Mouse (Mus musculus) liver, adult 2 months (tissue): ENCODE measurements around the gene P3h4. TPM values are rescaled to one million over a fixed set of nuclear protein-coding genes. Genes with fewer than 3 reads are reported as not detected.

Source experiments
- DNase-seq: peaks from one replicate; pipeline ENCODE4 v3.0.0-alpha.2; 2011; ENCODE audit warnings: low read depth, low spot score; ENCODE audit errors: extremely low read depth
- H3K27ac ChIP-seq: fragments of 200-500 bp; replicated peaks from 2 replicates; pipeline ENCODE4 v1.5.1; 2012; ENCODE audit warnings: low read depth, mild to moderate bottlenecking, control low read depth, inconsistent platforms, low read length; ENCODE audit not compliant: insufficient read depth
- H3K27me3 ChIP-seq: fragments of 200-500 bp; 2 replicates; pipeline ENCODE4 v1.6.1; 2012; ENCODE audit warnings: mild to moderate bottlenecking, moderate library complexity, low read length, inconsistent platforms; ENCODE audit not compliant: control insufficient read depth, insufficient read depth
- H3K36me3 ChIP-seq: fragments of 200-500 bp; 2 replicates; pipeline ENCODE4 v1.6.1; 2012; ENCODE audit warnings: low read length, inconsistent platforms; ENCODE audit not compliant: control insufficient read depth, insufficient read depth
- H3K4me1 ChIP-seq: fragments of 200-500 bp; 2 replicates; pipeline ENCODE4 v1.6.1; 2011; ENCODE audit warnings: low read length; ENCODE audit not compliant: control insufficient read depth, insufficient read depth
- H3K4me3 ChIP-seq: fragments of 200-500 bp; 2 replicates; pipeline ENCODE4 v1.5.1; 2011; ENCODE audit warnings: low read depth, mild to moderate bottlenecking, control low read depth, low read length, moderate library complexity; ENCODE audit not compliant: insufficient read depth
- H3K79me2 ChIP-seq: fragments of 200-500 bp; 2 replicates; pipeline ENCODE4 v1.6.1; 2012; ENCODE audit warnings: inconsistent platforms, mild to moderate bottlenecking, low read length, moderate library complexity; ENCODE audit not compliant: control insufficient read depth, insufficient read depth
- H3K9ac ChIP-seq: fragments of 200-500 bp; 2 replicates; pipeline ENCODE4 v1.6.1; 2012; ENCODE audit warnings: low read depth, mild to moderate bottlenecking, control low read depth, inconsistent platforms, low read length
- CTCF ChIP-seq: fragments of 200-500 bp; IDR thresholded peaks from 2 replicates; pipeline ENCODE4 v1.5.1; 2011; ENCODE audit warnings: low read depth, low read length, control low read depth
- POLR2A ChIP-seq: fragments of 200-500 bp; IDR thresholded peaks from 2 replicates; pipeline ENCODE4 v1.6.1; 2011; ENCODE audit warnings: low read length, control low read depth; ENCODE audit not compliant: insufficient read depth; ENCODE audit errors: extremely low read depth
- WGBS: fragments of 180-500 bp; shearing (Covaris S2); methylation state at CpG from one replicate; pipeline ENCODE4 v1.1.7; 2018; 5-methylcytosine and 5-hydroxymethylcytosine counted together
- polyA plus RNA-seq: library from polyadenylated mRNA; depleted of rRNA; stranded (reverse); fragments of >200 nt; gene quantifications from 2 replicates; pipeline ENCODE4 v1.2.3, GENCODE M21; 2012
- total RNA-seq: library from RNA; depleted of rRNA; stranded (reverse); fragments of >200 nt; gene quantifications from 2 replicates; pipeline ENCODE4 v1.2.3, GENCODE M21; 2014

Gene P3h4
- total and polyA plus RNA-seq, 2 experiments = 1.2 TPM

GRCm38 (mm10) chr11:100391884-100392345 is 22.7 kb downstream of the P3h4 start:
- Histone ChIP-seq H3K4me3 (no peak overlapping the region), H3K9ac (no peak overlapping the region), H3K79me2 (peaks cover 45% of the 10 kb centered on the region), H3K36me3 (no peaks in the 10 kb centered on the region), H3K4me1 (peaks cover 51% of the 10 kb centered on the region), H3K27me3 (no peaks in the 10 kb centered on the region), H3K27ac (0 out of 2 replicates have a peak overlapping the region, but pooled peaks have one; percentile 16)
- no peak for TF ChIP-seq CTCF
- peak; percentile 57 for DNase-seq
- 76% methylated on average over 7 of the region's 7 CpGs for WGBS

DNA sequence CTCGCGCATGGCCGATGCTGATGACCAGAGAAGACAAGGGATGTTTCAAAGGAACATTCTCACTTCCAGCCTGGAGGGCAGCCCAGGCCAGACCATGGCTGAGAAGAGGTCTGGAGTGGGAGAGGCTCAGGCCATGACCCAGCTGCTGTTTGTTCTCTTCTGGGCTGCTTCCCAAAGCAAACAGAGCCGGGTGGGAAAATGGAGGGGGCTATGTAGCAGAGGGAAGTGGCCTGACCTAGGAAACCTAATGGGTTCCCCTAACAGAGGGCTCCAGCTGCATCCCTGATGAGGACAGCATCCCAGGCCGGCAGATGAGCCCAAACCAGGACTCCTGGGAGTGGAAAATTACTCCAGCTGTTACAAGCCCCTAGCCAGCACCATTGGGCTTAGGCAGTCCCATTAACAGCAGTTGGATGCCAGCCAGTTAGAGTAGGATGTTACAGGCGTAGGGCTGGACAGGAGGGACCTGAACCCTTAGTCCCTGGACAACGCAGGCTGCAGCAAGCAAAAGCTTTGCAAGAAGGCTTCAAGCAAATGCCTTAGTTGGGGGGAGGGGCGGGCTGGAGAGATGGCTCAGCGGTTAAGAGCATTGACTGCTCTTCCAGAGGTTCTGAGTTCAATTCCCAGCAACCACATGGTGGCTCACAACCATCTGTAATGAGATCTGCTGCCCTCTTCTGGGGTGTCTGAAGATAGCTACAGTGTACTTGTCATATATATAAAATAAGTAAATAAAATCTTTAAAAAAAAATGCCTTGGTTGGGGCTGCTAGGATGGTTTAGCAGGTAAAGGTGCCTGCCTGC is 23.4 kb downstream of the P3h4 start:
- peaks cover 44% of the 10 kb centered on the region for H3K79me2 ChIP-seq
- peak overlapping the region; percentile 25 for H3K27ac ChIP-seq
- DNase-seq = peak; percentile 85
- no peaks in the 10 kb centered on the region for H3K27me3 ChIP-seq
- H3K4me3 ChIP-seq = no peak overlapping the region
- 7% methylated on average over 9 of the region's 9 CpGs for WGBS
- peaks cover 49% of the 10 kb centered on the region for H3K4me1 ChIP-seq
- no peaks in the 10 kb centered on the region for H3K36me3 ChIP-seq
- TF ChIP-seq CTCF (no peak), POLR2A (no peak)
- H3K9ac ChIP-seq = no peak overlapping the region

- Histone ChIP-seq H3K9ac (peak overlapping the region; percentile 12; the same call in 1 of the 2 replicates), H3K4me1 (peaks cover 39% of the 10 kb centered on the region)
- no peak for DNase-seq
These were observed 24.6 kb downstream of the P3h4 start for GRCm38 (mm10) chr11:100389931-100390445.

DNA sequence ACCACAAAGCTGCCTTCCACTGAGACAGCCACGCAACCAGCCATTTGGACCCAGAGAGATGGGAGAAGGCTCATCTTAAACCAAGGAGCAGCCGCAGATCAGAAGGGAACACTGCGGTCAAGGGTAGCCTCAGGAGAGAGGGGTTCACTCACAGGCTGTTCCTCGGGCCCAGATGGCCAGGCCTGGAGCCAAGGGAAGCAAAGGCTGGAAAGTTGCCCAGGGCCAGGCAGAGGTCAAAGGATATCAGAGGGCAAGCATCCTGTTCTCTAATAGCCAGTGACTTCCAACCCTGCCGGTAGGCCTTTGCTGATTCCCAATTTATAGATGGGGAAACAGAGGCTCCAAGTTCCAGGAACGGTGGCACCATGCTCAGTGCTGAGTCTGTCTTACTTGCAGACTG is 26.0 kb downstream of the P3h4 start:
- peak overlapping the region; percentile 24 for H3K27ac ChIP-seq
- peak; percentile 82 for DNase-seq

More at GRCm38 (mm10) chr11:100389931-100390445, 24.6 kb downstream of the P3h4 start:
- no peaks in the 10 kb centered on the region for H3K27me3 ChIP-seq
- TF ChIP-seq POLR2A (no peak), CTCF (no peak)
- peaks cover 40% of the 10 kb centered on the region for H3K79me2 ChIP-seq
- H3K27ac ChIP-seq = peak overlapping the region; percentile 21; the same call in 1 of the 2 replicates
- 58% methylated on average over 8 of the region's 8 CpGs for WGBS
- H3K4me3 ChIP-seq = no peak overlapping the region
- H3K36me3 ChIP-seq = peaks cover 8% of the 10 kb centered on the region; the same call in 1 of the 2 replicates

DNA sequence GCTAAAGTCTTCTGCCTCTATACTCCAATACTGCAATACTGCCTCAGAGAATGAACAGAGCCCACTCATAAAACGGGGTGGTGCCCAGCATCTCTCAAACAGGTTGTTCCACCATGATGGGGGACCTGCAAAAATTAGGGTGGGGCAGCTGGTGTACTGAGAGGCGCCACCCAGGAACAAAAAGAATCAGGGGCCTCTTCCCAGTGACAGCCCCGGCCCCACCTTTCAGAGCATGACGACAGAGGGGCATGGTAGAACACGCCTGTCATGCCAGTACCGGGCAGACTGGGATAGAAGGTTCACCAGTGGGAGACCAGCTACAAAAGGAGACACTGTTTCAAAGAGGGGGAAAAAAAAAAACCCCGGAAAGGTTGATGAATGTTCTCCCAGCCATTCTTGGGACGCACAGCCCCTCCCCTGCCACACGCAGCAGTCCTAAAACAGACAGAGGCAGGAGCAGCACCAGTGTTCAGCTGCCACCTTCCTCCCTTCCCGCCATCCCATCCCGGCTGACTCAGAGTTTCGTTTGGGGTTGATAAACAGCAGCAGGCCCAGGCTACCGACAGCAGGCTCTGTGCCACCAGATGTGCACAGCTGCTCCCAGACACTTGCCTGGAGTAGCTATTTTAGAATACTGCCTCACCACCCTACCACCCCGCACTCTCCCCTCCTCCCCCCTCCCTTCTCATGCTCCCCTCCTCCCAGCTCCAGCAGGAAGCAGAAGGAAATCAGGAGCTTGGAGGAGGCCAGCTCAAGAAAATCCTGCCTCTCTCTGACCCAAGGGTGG is 26.9 kb downstream of the P3h4 start:
- Histone ChIP-seq H3K36me3 (peaks cover 13% of the 10 kb centered on the region; the same call in 1 of the 2 replicates), H3K4me3 (no peak overlapping the region), H3K79me2 (peaks cover 25% of the 10 kb centered on the region), H3K9ac (no peak overlapping the region), H3K27me3 (no peaks in the 10 kb centered on the region), H3K4me1 (peaks cover 28% of the 10 kb centered on the region), H3K27ac (no peak overlapping the region)
- TF ChIP-seq CTCF (no peak), POLR2A (no peak)
- peak; percentile 28 for DNase-seq
- 66% methylated on average over 14 of the region's 14 CpGs for WGBS

More for the DNA sequence above, 26.0 kb downstream of the P3h4 start:
- Histone ChIP-seq H3K4me3 (no peak overlapping the region), H3K9ac (no peak overlapping the region), H3K36me3 (peaks cover 13% of the 10 kb centered on the region; the same call in 1 of the 2 replicates), H3K79me2 (peaks cover 29% of the 10 kb centered on the region), H3K27me3 (no peaks in the 10 kb centered on the region), H3K4me1 (peaks cover 32% of the 10 kb centered on the region)
- 3% methylated on average over 6 of the region's 6 CpGs for WGBS
- TF ChIP-seq CTCF (no peak), POLR2A (no peak)
